Mouse (Mus musculus): ENCODE data around the gene Dnah6. TPM values are rescaled to one million over a fixed set of nuclear protein-coding genes. Genes with fewer than 3 reads are reported as not detected.

The Dnah6 gene
- polyA plus RNA-seq, 1 experiment from 2014 or later: 0.17 TPM

DNA sequence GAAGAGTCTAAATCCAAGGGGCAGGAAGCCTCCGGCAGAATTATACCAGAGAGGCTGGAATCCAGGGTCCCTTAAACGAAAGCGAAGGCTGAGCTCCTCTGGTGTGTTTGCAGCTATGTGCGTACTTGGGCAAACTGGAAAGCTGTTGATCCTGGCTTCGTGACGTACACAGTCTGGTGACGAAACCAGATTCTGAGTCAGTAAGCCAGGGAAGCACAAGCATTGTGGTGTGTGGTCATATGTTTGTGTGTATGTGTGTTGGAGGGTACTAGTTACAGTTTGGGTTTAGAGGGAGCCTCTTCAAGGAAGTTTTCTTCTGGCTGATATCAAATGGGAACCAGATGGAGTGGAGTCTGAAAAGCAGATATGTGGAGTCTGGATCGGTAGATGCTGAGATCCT lies 208.5 kb downstream of the Dnah6 start:
- no peak overlapping the region for H3K27ac ChIP-seq
- 89% methylated on average over 8 of the region's 8 CpGs for WGBS
- H3K27me3 ChIP-seq: no peaks in the 10 kb centered on the region
- ATAC-seq: no peak
- H3K9me3 ChIP-seq (replicated peaks): no peaks in the 10 kb centered on the region; the same call in 1 of the 2 replicates
- H3K4me3 ChIP-seq: no peak overlapping the region
- H3K4me2 ChIP-seq: no peak overlapping the region
- H3K4me1 ChIP-seq: peaks cover 9% of the 10 kb centered on the region; the same call in 1 of the 2 replicates
- no peaks in the 10 kb centered on the region for H3K36me3 ChIP-seq (ENCODE audit: poor library complexity, severe bottlenecking)
- no peak overlapping the region for H3K9ac ChIP-seq

DNA sequence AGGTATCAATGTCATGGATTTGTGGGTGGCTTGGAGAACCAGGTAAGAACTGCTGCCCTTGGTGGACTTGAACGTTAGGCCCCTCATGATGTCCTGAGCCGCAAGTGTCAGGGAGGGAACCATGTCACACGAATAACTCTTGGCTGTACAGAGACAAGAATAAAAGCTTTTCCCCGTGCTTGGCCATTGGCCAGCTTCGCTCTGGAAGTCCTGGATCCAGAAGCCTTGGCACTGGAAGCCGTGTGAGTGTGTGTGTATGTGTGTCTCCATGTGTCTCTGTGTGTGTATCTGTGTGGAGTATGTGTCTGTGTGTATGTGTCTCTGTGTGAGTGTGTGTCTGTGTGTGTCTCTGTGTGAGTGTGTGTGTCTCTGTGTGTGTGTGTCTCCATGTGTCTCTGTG lies 209.6 kb downstream of the Dnah6 start:
- 60% methylated on average over 6 of the region's 6 CpGs for WGBS
- Histone ChIP-seq H3K27ac (no peak overlapping the region), H3K36me3 (ENCODE audit: poor library complexity, severe bottlenecking) (no peaks in the 10 kb centered on the region), H3K9me3 (replicated peaks) (no peaks in the 10 kb centered on the region; the same call in 1 of the 2 replicates), H3K4me3 (no peak overlapping the region), H3K9ac (no peak overlapping the region), H3K4me1 (peaks cover 9% of the 10 kb centered on the region; the same call in 1 of the 2 replicates), H3K27me3 (no peaks in the 10 kb centered on the region), H3K4me2 (no peak overlapping the region)
- ATAC-seq: no peak

DNA sequence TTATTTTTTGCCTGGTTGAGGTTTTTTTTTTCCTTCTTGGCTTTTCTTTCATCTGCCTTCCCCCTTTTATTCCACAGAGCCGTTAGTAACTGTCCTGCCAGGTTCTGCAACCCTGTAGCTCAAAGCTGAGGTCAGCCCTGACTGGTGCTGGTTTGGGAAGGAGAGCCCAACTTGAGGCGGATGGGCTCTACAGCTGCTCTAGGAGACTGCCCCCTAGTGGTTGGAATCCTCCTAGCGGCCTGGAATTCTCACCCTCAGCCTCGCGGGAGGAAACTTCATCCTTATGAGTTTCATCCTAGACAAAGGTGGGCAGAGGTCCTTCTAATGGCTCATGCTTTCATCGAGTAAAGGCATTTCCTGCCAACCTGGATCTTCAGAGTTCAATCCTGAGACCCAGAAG lies 211.4 kb downstream of the Dnah6 start:
- H3K27me3 ChIP-seq: no peaks in the 10 kb centered on the region
- ATAC-seq: no peak

DNA sequence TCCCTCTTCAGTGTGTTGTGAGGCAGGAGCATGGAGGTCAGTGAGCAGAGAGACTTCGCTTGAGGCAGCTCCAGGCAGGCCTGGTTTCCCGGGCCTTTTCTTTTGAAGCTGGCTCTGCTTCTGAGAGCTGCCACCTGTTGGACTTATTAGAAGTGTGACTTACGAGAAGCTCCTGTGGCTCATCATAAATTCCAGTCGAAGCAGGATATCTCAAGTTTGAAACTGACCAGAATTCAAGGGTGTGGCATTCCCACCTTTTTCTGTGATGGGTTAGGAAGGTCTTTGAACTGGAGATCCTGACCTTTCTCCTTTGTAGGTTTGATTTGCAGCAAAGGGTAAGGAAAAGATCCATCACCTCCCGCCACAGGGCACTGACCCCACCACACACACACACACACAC lies 217.8 kb downstream of the Dnah6 start:
- Histone ChIP-seq H3K27me3 (no peaks in the 10 kb centered on the region), H3K9me3 (replicated peaks) (no peaks in the 10 kb centered on the region), H3K4me3 (no peak overlapping the region), H3K27ac (no peak overlapping the region), H3K4me1 (no peaks in the 10 kb centered on the region), H3K36me3 (ENCODE audit: poor library complexity, severe bottlenecking) (no peaks in the 10 kb centered on the region), H3K9ac (no peak overlapping the region), H3K4me2 (no peak overlapping the region)
- ATAC-seq: no peak
- WGBS: 84% methylated on average over 5 of the region's 5 CpGs

More for the DNA sequence above, 211.4 kb downstream of the Dnah6 start:
- Histone ChIP-seq H3K36me3 (ENCODE audit: poor library complexity, severe bottlenecking) (no peaks in the 10 kb centered on the region), H3K27ac (no peak overlapping the region), H3K9ac (no peak overlapping the region), H3K9me3 (replicated peaks) (no peaks in the 10 kb centered on the region; the same call in 1 of the 2 replicates), H3K4me2 (no peak overlapping the region), H3K4me3 (no peak overlapping the region), H3K4me1 (peaks cover 9% of the 10 kb centered on the region; the same call in 1 of the 2 replicates)
- WGBS: 38% methylated on average over 6 of the region's 6 CpGs

DNA sequence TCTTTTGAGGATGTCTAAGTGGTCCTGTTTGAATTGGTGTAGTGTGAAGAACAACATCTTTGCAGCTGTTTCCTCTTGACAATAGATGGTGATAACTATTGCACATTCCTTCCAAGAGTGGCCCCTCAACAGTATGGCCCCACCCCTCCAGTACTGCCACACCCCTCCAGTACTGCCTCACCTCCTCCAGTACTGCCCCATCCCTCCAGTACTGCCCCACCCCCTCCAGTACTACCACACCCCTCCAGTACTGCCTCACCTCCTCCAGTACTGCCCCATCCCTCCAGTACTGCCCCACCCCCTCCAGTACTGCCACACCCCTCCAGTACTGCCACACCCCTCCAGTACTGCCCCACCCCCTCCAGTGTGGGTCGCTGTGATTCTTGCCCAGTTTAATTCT lies 219.1 kb downstream of the Dnah6 start:
- Histone ChIP-seq H3K4me1 (no peaks in the 10 kb centered on the region), H3K27ac (no peak overlapping the region), H3K9me3 (replicated peaks) (no peaks in the 10 kb centered on the region), H3K27me3 (no peaks in the 10 kb centered on the region), H3K4me2 (no peak overlapping the region), H3K9ac (no peak overlapping the region), H3K4me3 (no peak overlapping the region), H3K36me3 (ENCODE audit: poor library complexity, severe bottlenecking) (no peaks in the 10 kb centered on the region)
- no peak for ATAC-seq
- 69% methylated on average over 1 of the region's 1 CpGs for WGBS

DNA sequence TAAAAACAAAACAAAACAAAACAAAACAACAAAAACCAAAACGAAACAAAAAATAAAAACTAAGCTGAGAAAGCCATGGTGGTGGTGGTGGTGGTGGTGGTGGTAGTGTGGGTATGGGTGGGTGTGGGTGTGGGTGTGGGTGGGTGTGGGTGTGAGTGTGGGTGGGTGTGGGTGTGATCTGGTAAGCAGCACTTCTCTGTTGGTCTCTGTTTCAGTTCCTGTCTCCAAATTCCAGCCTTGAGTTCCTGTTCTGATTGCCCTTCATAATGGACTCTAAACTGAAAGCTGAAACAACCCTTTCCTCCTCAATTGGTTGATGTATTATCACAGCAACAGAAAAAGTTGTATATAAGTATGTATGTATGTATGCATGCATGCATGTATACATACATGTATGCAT lies 222.6 kb downstream of the Dnah6 start:
- Histone ChIP-seq H3K9me3 (replicated peaks) (no peaks in the 10 kb centered on the region), H3K4me3 (no peak overlapping the region), H3K4me1 (no peaks in the 10 kb centered on the region), H3K36me3 (ENCODE audit: poor library complexity, severe bottlenecking) (no peaks in the 10 kb centered on the region), H3K4me2 (no peak overlapping the region), H3K27me3 (no peaks in the 10 kb centered on the region), H3K9ac (no peak overlapping the region), H3K27ac (no peak overlapping the region)
- no peak for ATAC-seq
- 88% methylated on average over 1 of the region's 1 CpGs for WGBS

DNA sequence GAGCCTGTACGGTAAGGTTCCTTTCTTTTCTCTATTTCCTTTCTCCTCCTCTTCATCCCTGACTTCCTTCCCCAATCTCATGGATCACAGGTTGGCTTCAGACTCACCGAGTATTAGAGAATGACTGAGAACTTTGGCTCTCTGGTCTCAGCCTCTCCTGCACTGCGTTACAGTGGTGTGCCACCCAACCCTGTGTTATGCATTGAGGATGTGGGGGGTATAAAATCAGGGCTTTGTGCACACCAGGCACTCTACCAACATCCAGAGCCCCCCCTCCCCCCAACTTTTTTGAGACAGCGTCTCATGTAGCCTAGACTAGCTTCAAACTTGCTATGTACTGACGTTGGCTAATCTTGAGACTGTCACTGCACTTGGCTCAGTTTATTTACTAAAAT lies 227.8 kb downstream of the Dnah6 start:
- H3K4me3 ChIP-seq: no peak overlapping the region
- H3K4me2 ChIP-seq: no peak overlapping the region
- H3K9me3 ChIP-seq (replicated peaks): no peaks in the 10 kb centered on the region
- no peak for ATAC-seq
- no peak overlapping the region for H3K27ac ChIP-seq
- peaks cover 7% of the 10 kb centered on the region for H3K4me1 ChIP-seq
- H3K27me3 ChIP-seq: no peaks in the 10 kb centered on the region
- WGBS: 88% methylated on average over 5 of the region's 5 CpGs
- no peaks in the 10 kb centered on the region for H3K36me3 ChIP-seq (ENCODE audit: poor library complexity, severe bottlenecking)
- H3K9ac ChIP-seq: no peak overlapping the region

DNA sequence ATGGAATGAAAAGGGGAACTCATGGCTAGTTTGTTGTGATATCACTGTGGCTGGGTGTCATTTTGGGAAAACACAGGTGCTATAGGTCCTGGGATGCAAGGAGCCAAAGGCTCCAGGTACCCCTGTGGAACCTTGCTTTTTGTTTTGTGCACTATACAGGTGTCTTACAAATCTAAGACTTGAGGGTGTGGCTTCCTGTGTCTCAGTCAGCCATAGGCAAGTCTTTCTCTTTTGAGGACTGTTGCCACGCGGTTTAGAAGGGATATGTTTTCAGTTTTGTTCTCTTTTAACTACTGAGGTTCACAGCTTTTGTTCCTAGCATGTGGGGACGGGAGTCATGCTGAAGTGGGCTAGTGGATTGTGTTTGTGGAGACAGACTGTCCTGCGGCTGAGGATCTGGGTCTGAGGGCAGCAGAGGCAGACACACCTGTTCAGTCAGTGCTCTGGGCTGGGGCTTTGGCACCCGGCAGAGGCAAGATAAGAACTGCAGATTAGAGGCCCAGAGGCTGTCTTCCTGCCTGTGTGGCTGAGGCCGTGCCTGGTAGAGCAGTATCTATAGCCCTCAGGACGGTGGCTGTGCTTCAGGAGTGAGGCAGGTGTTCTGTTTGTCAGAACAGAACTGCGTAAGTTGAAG lies 228.3 kb downstream of the Dnah6 start:
- 75% methylated on average over 8 of the region's 8 CpGs for WGBS
- no peak overlapping the region for H3K27ac ChIP-seq
- ATAC-seq: no peak
- H3K36me3 ChIP-seq (ENCODE audit: poor library complexity, severe bottlenecking): no peaks in the 10 kb centered on the region
- no peaks in the 10 kb centered on the region for H3K27me3 ChIP-seq
- H3K4me1 ChIP-seq: peaks cover 9% of the 10 kb centered on the region
- H3K9me3 ChIP-seq (replicated peaks): no peaks in the 10 kb centered on the region
- no peak overlapping the region for H3K9ac ChIP-seq
- H3K4me2 ChIP-seq: no peak overlapping the region
- no peak overlapping the region for H3K4me3 ChIP-seq

DNA sequence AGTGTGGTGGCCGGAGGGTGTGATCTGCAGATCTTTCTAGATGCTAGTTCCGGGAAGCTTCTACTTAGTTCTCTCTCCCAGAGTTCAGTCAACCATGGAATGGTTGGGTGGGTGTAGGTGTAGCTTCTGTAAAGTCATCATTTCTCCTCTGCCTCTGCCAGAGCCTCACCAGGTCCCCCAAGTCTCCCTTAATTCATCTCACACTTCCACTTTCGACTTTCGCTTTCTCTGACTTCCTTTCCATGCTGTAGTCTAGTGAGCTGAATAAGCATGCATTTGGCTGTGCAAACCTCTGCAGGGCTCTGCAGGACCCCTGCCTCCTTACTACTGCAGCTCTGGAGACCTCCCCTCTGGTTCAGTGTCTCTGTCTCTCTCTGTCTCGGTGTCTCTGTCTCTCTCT lies 231.2 kb downstream of the Dnah6 start:
- Histone ChIP-seq H3K36me3 (ENCODE audit: poor library complexity, severe bottlenecking) (no peaks in the 10 kb centered on the region), H3K27me3 (no peaks in the 10 kb centered on the region), H3K4me3 (no peak overlapping the region), H3K9ac (no peak overlapping the region), H3K4me1 (peaks cover 9% of the 10 kb centered on the region), H3K4me2 (no peak overlapping the region), H3K27ac (no peak overlapping the region), H3K9me3 (replicated peaks) (no peaks in the 10 kb centered on the region)
- no peak for ATAC-seq
- WGBS: 93% methylated on average over 5 of the region's 5 CpGs

DNA sequence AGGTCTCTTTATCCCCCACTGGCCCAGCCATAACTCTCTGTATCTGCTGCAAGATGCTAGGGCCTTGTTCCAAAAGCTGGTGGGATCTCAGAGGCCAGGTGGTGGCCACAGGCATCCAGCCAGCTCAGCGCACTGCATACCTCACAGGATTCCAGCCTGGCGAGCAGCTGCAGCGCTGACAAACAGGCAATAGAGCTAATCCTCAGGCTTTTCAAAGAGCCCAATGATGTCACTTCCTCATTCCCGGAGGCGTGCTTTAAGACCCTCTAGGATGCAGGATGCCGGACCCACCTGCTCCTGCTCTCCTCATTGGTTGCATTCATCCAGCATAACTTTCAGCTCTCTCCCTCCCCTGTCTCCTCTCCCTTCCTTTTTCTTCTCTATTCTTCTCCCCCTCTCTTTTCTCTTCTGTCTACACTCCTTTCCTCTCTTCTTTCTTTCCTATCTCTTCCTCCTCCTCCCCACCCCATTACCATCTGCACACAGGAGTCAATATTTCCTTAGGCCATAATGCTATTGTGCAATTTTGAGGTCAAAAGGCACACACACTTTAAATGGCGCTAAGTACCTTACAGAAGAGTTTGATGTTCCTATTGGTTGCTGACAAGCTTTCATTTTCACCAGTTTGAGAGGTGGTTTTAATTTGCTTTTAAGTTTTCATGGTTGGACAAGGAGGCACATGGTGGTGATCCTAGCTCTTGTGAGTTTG lies 232.3 kb downstream of the Dnah6 start:
- peak; percentile 86 for ATAC-seq
- H3K27ac ChIP-seq: peak overlapping the region; percentile 19; the same call in 1 of the 2 replicates
- 0 out of 2 replicates have a peak overlapping the region, but pooled peaks have one; percentile 12 for H3K4me2 ChIP-seq
- no peak overlapping the region for H3K9ac ChIP-seq
- no peaks in the 10 kb centered on the region for H3K9me3 ChIP-seq (replicated peaks)
- H3K4me1 ChIP-seq: peaks cover 9% of the 10 kb centered on the region
- WGBS: 22% methylated on average over 7 of the region's 7 CpGs
- H3K27me3 ChIP-seq: no peaks in the 10 kb centered on the region
- no peak overlapping the region for H3K4me3 ChIP-seq
- H3K36me3 ChIP-seq (ENCODE audit: poor library complexity, severe bottlenecking): no peaks in the 10 kb centered on the region

DNA sequence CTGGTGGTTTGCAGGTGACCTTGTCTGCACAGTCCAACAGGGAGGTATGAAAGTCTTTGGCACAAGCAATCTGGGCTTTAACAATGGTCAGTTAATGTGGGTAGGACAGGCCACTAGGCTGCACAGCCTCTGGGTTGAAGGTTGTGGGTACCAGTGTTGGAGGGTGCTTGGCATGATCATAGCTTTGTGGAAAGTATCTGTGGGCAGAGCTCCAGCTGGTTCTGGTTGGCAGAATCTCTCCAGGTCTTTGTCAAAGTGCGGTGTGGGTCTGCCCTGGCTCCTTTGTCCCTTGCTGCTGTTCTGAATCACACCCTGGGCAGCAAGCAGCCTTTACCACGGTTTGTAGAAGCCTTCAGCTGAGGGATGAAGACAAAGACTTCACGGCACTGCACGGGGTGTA lies 238.9 kb downstream of the Dnah6 start:
- Histone ChIP-seq H3K36me3 (ENCODE audit: poor library complexity, severe bottlenecking) (no peaks in the 10 kb centered on the region), H3K27ac (no peak overlapping the region), H3K4me1 (peaks cover 6% of the 10 kb centered on the region; the same call in 1 of the 2 replicates), H3K27me3 (no peaks in the 10 kb centered on the region), H3K9ac (no peak overlapping the region), H3K4me3 (no peak overlapping the region), H3K9me3 (replicated peaks) (no peaks in the 10 kb centered on the region), H3K4me2 (no peak overlapping the region)
- WGBS: 60% methylated on average over 4 of the region's 4 CpGs
- no peak for ATAC-seq

DNA sequence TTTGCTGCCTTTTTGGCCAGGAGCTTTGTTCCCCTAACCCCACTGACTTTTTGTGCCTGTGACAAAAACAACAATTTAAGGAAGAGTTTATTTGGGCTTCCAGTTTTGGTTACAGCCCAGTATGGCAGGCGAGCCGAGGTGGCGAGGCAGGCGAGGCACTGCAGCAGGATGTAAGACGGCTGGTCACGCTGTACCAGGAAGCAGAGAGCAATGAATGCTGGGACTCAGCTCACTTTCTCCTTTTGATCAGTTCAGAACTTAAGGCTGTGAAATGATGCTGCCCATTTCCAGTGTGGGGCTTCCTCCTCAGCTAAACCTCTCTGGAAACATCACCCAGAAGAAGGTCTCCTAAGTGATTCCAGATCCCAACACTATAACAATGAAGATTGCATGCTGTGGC lies 239.6 kb downstream of the Dnah6 start:
- Histone ChIP-seq H3K4me3 (no peak overlapping the region), H3K9me3 (replicated peaks) (no peaks in the 10 kb centered on the region), H3K9ac (no peak overlapping the region), H3K36me3 (ENCODE audit: poor library complexity, severe bottlenecking) (no peaks in the 10 kb centered on the region), H3K4me1 (peaks cover 6% of the 10 kb centered on the region; the same call in 1 of the 2 replicates), H3K27me3 (no peaks in the 10 kb centered on the region), H3K27ac (no peak overlapping the region), H3K4me2 (no peak overlapping the region)
- 80% methylated on average over 6 of the region's 6 CpGs for WGBS
- ATAC-seq: no peak
